11 mouse cellular contexts compared by ENCODE assay signal in the genomic region with DNA sequence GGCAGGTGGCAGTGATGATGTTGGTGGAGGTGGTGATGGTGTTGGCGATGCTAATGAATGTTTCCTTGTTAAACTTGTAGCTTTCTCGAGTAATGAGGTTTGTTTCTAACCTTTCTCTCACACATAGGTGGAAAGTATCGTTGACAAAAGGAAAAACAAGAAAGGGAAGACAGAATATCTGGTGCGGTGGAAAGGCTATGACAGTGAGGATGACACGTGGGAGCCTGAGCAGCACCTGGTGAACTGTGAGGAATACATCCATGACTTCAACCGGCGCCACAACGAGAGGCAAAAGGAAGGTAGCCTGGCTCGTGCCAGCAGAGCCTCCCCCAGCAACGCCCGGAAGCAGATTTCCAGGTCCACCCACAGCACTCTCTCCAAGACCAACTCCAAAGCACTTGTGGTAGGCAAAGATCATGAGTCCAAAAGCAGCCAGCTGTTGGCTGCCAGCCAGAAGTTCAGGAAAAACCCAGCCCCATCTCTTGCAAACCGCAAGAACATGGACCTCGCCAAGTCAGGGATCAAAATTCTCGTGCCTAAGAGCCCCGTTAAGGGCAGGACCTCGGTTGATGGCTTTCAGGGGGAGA.
DNase-seq lines count a peak whose midpoint lies in the region; ATAC-seq lines count a peak whose summit lies in the region.
"Had no signal": no experiment of that assay in that cellular context is flagged by ENCODE, and none has a peak within 500 bp of the region (broad histone marks: within the 10 kb centered on the region; RNA-seq: fewer than 3 reads in every experiment).

No protein-coding gene starts in this region.

- no peaks in the 10 kb centered on the region for H3K27me3 ChIP-seq in heart, embryonic 16.5 days (ENCODE audit: control insufficient read depth, insufficient read depth, low read length)
- H3K27me3 ChIP-seq: megakaryocyte, embryonic 14.5 days had no signal

- H3K9me3 ChIP-seq in heart, embryonic 16.5 days (replicated peaks; ENCODE audit: control insufficient read depth, low read length): no peaks in the 10 kb centered on the region
- H3K9me3 ChIP-seq: megakaryocyte, embryonic 14.5 days had no signal

- no peak overlapping the region for H3K4me3 ChIP-seq in heart, embryonic 16.5 days (ENCODE audit: low read length)
- H3K4me3 ChIP-seq: megakaryocyte, embryonic 14.5 days had no signal

- WGBS in heart, embryonic 16.5 days: 57% methylated on average over 16 of the region's 16 CpGs

- intact Hi-C loops in gastrocnemius, postnatal 36 days (cut with DNase I): loop anchor here (5.0 kb wide), 1 partner anchor 61 kb away; no protein-coding TSS in a partner anchor

- ATAC-seq in heart, embryonic 16.5 days (replicated peaks; ENCODE audit: extremely low read depth, insufficient read depth, low FRiP score): peak; percentile 64
- no peak for ATAC-seq in erythroid progenitor cell, adult 5-6 weeks (replicated peaks; ENCODE audit: low FRiP score, poor library complexity, severe bottlenecking)
- ATAC-seq in erythroblast, adult 5-6 weeks (replicated peaks; ENCODE audit: low FRiP score, poor library complexity, severe bottlenecking): no peak
- ATAC-seq: inflammation-experienced regulatory T-cells, adult 6 months had no signal

- H3K36me3 ChIP-seq in heart, embryonic 16.5 days (ENCODE audit: control insufficient read depth, insufficient read depth): peaks cover 11% of the 10 kb centered on the region; the same call in 1 of the 2 replicates

- peaks cover 42% of the 10 kb centered on the region for H3K4me1 ChIP-seq in heart, embryonic 16.5 days (ENCODE audit: control insufficient read depth, insufficient read depth, low read length)

- H3K27ac ChIP-seq in heart, embryonic 16.5 days (ENCODE audit: low read length): peak overlapping the region; percentile 66

- DNase-seq in gastrocnemius, adult 18-20 months (ENCODE audit: low spot score): peak; percentile 20
- DNase-seq in gastrocnemius, postnatal 36 days: no peak
- DNase-seq in adipocyte (ENCODE audit: low spot score): peak; percentile 14
- DNase-seq in lung, adult 18-20 months: peak; percentile 86 to 88
- DNase-seq in layer of hippocampus, postnatal 14 days (ENCODE audit: low spot score in 2 of 2): no peak
- DNase-seq: thymus, postnatal 4 days had no signal

- H3K4me2 ChIP-seq in heart, embryonic 16.5 days (ENCODE audit: low read depth, low read length): peak overlapping the region; percentile 41; the same call in 1 of the 2 replicates

- no peak overlapping the region for H3K9ac ChIP-seq in heart, embryonic 16.5 days (ENCODE audit: low read length)

Comparison
In these comparisons a context has a peak if more than half of its experiments do, and no peak if none do; other contexts are left out.
1. DNase-seq: peak in gastrocnemius, adult 18-20 months (single experiment), adipocyte (single experiment) and lung, adult 18-20 months (2 of 2); none in gastrocnemius, postnatal 36 days (0 of 2) and layer of hippocampus, postnatal 14 days (0 of 2).